Mouse (Mus musculus) stomach, postnatal 0 days (tissue): ENCODE data around the gene Slc9a9.

Experiments
- CTCF ChIP-seq: IDR thresholded peaks from 2 replicates; pipeline ENCODE4 v1.5.1; 2016; ENCODE audit warnings: antibody characterized with exemption, low read depth, mild to moderate bottlenecking, moderate library complexity
- EP300 ChIP-seq: optimal IDR thresholded peaks from 2 replicates; pipeline ENCODE3; 2016; ENCODE audit warnings: antibody characterized with exemption

DNA sequence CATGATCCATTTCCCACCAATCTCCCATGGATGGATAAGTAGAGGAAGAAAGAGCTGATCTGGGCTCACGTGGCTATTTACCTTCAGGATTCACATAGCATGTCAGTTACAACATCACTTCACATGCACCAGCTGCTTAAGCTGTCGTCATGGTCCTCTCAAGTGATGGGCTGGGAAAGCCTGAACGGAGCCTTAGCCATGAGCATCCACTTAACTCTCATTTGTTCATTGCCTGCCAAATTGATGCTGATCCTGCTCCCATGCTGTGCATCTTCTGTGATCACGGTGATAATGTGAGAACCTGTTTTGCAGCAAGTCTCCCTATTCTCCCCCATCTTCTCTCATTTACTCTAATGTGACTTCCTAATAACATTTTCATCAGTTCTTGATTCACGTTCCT lies 441.1 kb downstream of the Slc9a9 start:
- TF ChIP-seq CTCF (no peak), EP300 (no peak)
